Comparison of ENCODE assay signal across 18 mouse cellular contexts in genomic region chr16:85640992-85641391, GRCm38 (mm10).
"Had no signal": no experiment of that assay in that cellular context is flagged by ENCODE, and none has a peak within 500 bp of the region (broad histone marks: within the 10 kb centered on the region; RNA-seq: fewer than 3 reads in every experiment).

No protein-coding gene starts in this region.

- H3K4me3 ChIP-seq: liver, embryonic 13.5 days; liver, embryonic 15.5 days; lung, embryonic 15.5 days; midbrain, embryonic 13.5 days; stomach, embryonic 15.5 days had no signal

- H3K27ac ChIP-seq: liver, embryonic 13.5 days; liver, embryonic 15.5 days; lung, embryonic 15.5 days; macrophage; midbrain, embryonic 13.5 days; stomach, embryonic 15.5 days; stomach, postnatal 0 days had no signal

- ATAC-seq: liver, postnatal 0 days; lung, postnatal 0 days; midbrain, embryonic 13.5 days had no signal

- H3K4me1 ChIP-seq: liver, embryonic 13.5 days; liver, embryonic 15.5 days; lung, embryonic 15.5 days; megakaryocyte, embryonic 14.5 days; midbrain, embryonic 13.5 days; stomach, embryonic 15.5 days had no signal

- H3K9ac ChIP-seq: liver, embryonic 13.5 days; liver, embryonic 15.5 days; liver, postnatal 0 days; lung, embryonic 15.5 days; midbrain, embryonic 13.5 days; stomach, embryonic 15.5 days had no signal

- H3K36me3 ChIP-seq: liver, embryonic 13.5 days; liver, embryonic 15.5 days; lung, embryonic 15.5 days; midbrain, embryonic 13.5 days; stomach, embryonic 15.5 days had no signal

- H3K27me3 ChIP-seq: liver, embryonic 13.5 days; liver, embryonic 15.5 days; lung, embryonic 15.5 days; megakaryocyte, embryonic 14.5 days; midbrain, embryonic 13.5 days; stomach, embryonic 15.5 days had no signal

- H3K4me2 ChIP-seq: liver, embryonic 13.5 days; liver, embryonic 15.5 days; lung, embryonic 15.5 days; midbrain, embryonic 11.5 days; midbrain, embryonic 13.5 days; stomach, embryonic 15.5 days had no signal

- H3K9me3 ChIP-seq: liver, embryonic 13.5 days; liver, embryonic 15.5 days; lung, embryonic 15.5 days; midbrain, embryonic 13.5 days; stomach, embryonic 15.5 days had no signal

- DNase-seq: liver, embryonic 13.5 days; liver, postnatal 0 days; lung, adult 2 months; lung, postnatal 14 days; lung, postnatal 36 days; right cerebral cortex, postnatal 14 days; thymus, adult 2 months; thymus, postnatal 25 days; thymus, postnatal 4 days had no signal
